Mouse (Mus musculus) intestine, embryonic 15.5 days (tissue): ENCODE data around the gene Evl. TPM values are rescaled to one million over a fixed set of nuclear protein-coding genes. Genes with fewer than 3 reads are reported as not detected.
A peak's percentile ranks its signal among the peaks of the same experiment; 100 is the strongest.

Source experiments
- ATAC-seq: fragments of 200-750 bp; cut with Nextera tagmentation; 2 replicates; pipeline ENCODE4 v1.8.0; 2017; ENCODE audit warnings: moderate TSS enrichment, moderate library complexity
- H3K27ac ChIP-seq: fragments of 300-500 bp; sonication (generic); 2 replicates; pipeline ENCODE4 v1.5.1; 2015; ENCODE audit warnings: mild to moderate bottlenecking, inconsistent platforms
- H3K27me3 ChIP-seq: fragments of 300-500 bp; sonication (generic); replicated peaks from 2 replicates; pipeline ENCODE4 v1.6.1; 2015; ENCODE audit warnings: inconsistent platforms
- H3K36me3 ChIP-seq: fragments of 300-500 bp; sonication (generic); 2 replicates; pipeline ENCODE4 v1.6.1; 2015; ENCODE audit warnings: inconsistent platforms
- H3K4me1 ChIP-seq: fragments of 300-500 bp; sonication (generic); replicated peaks from 2 replicates; pipeline ENCODE4 v1.6.1; 2015; ENCODE audit warnings: inconsistent platforms
- H3K4me2 ChIP-seq: fragments of 300-500 bp; sonication (generic); replicated peaks from 2 replicates; pipeline ENCODE4 v1.6.1; 2015; ENCODE audit warnings: mild to moderate bottlenecking, inconsistent platforms
- H3K4me3 ChIP-seq: fragments of 300-500 bp; sonication (generic); replicated peaks from 2 replicates; pipeline ENCODE4 v1.5.1; 2015; ENCODE audit warnings: inconsistent platforms
- H3K9ac ChIP-seq: fragments of 300-500 bp; sonication (generic); 2 replicates; pipeline ENCODE4 v1.6.1; 2015; ENCODE audit warnings: inconsistent platforms
- H3K9me3 ChIP-seq: fragments of 300-500 bp; sonication (generic); 2 replicates; pipeline ENCODE4 v1.6.1; 2016; ENCODE audit warnings: inconsistent platforms
- WGBS: fragments of 180-500 bp; shearing (Covaris S2); methylation state at CpG from one replicate; pipeline ENCODE4 v1.1.7; 2015; 5-methylcytosine and 5-hydroxymethylcytosine counted together
- polyA plus RNA-seq: library from polyadenylated mRNA; unstranded; fragments of >200 nt; fragmentation: Nextera tagmentation; extraction: Ambion mirVana; gene quantifications from 2 replicates; pipeline ENCODE4 v1.2.1, GENCODE M21; 2015

The Evl gene
- polyA plus RNA-seq, 1 experiment from 2014 or later, result 43.8 TPM

DNA sequence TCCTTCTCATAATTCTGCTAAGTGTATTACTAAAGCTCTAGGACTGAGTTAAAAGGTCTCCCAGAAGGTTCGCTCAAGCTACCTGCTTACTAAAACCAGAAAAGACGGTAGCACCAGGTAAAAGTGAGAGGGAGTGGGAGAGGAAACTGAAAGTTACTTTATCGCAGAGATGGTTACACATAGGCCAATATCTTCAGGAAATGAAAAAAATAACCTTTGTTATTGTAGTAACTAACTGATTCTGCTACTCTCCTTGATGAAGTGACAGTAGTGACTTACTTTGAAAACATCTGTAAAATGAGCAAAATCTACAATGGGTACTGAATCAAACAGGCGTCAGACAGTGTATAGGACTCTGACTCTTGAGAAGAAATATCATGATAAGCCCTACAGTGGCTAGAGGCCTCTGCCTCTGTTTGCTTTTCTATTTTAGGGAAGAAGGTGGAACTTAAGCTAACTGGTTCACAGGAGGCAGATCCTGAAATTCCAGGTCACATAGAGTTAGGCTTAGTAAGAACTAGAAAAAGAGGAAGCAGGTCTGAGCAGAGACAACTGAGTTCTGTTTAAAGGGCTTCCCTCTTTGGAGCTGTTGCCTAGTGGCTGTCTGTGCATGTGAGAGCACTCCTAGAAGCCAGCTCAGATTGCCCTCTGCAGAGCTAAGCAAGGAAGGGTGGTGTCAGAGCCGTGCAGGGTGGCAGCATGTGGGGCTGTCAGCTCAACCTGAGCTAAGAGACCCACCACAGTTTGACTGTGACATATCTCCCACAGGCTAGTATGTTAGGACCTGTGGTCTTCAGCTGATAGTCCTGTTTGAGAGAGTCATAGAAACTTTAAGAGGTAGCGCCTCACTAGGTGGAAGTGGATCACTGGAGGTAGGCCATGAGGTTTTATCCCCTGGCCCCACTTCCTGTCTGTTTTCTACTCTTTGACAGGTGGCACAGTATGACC is 76.5 kb downstream of the Evl start:
- H3K27ac ChIP-seq, result no peak overlapping the region
- no peaks in the 10 kb centered on the region for H3K9me3 ChIP-seq
- H3K27me3 ChIP-seq, result no peaks in the 10 kb centered on the region
- peak; percentile 70 for ATAC-seq
- WGBS, result 72% methylated on average over 6 of the region's 6 CpGs
- no peak overlapping the region for H3K4me3 ChIP-seq
- H3K4me2 ChIP-seq, result no peak overlapping the region
- H3K9ac ChIP-seq, result no peak overlapping the region
- H3K4me1 ChIP-seq, result peaks cover 4% of the 10 kb centered on the region
- no peaks in the 10 kb centered on the region for H3K36me3 ChIP-seq

- H3K9me3 ChIP-seq, result no peaks in the 10 kb centered on the region
These were observed 78.0 kb downstream of the Evl start for GRCm38 (mm10) chr12:108632501-108632900.

GRCm38 (mm10) chr12:108634031-108634430 is 79.5 kb downstream of the Evl start:
- Histone ChIP-seq H3K4me2 (no peak overlapping the region), H3K27me3 (no peaks in the 10 kb centered on the region), H3K4me1 (peaks cover 4% of the 10 kb centered on the region), H3K36me3 (no peaks in the 10 kb centered on the region), H3K9me3 (no peaks in the 10 kb centered on the region), H3K9ac (no peak overlapping the region), H3K27ac (no peak overlapping the region), H3K4me3 (no peak overlapping the region)
- WGBS, result 96% methylated on average over 1 of the region's 1 CpGs
- ATAC-seq, result no peak

More at GRCm38 (mm10) chr12:108632501-108632900, 78.0 kb downstream of the Evl start:
- no peak for ATAC-seq
- no peak overlapping the region for H3K4me2 ChIP-seq
- no peak overlapping the region for H3K4me3 ChIP-seq
- no peaks in the 10 kb centered on the region for H3K27me3 ChIP-seq
- H3K27ac ChIP-seq, result no peak overlapping the region
- no peak overlapping the region for H3K9ac ChIP-seq
- H3K4me1 ChIP-seq, result peaks cover 4% of the 10 kb centered on the region
- no peaks in the 10 kb centered on the region for H3K36me3 ChIP-seq

DNA sequence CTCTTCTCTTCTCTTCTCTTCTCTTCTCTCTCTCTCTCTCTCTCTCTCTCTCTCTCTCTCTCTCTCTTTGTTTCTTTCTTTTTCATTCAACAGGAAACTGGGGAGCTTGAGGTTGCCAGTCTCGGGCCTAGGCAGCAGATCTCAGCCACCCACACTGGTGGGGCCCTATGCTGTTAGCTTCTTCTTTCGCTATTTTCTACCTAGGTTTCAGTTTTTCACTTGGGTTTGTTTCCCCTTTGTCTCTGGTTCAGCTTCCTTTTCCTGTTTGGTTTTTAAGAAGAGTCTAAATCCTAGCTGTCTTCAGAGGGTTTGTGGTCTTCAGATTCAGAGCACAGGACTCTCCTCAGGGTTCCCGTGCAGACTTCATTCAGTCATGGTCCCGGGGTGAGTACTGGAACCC is 81.0 kb downstream of the Evl start:
- Histone ChIP-seq H3K27me3 (no peaks in the 10 kb centered on the region), H3K27ac (no peak overlapping the region), H3K4me1 (peaks cover 8% of the 10 kb centered on the region), H3K9ac (no peak overlapping the region), H3K9me3 (no peaks in the 10 kb centered on the region), H3K36me3 (no peaks in the 10 kb centered on the region), H3K4me2 (no peak overlapping the region), H3K4me3 (no peak overlapping the region)
- no peak for ATAC-seq
- WGBS, result 76% methylated on average over 4 of the region's 4 CpGs

- Histone ChIP-seq H3K4me1 (peaks cover 4% of the 10 kb centered on the region), H3K27ac (no peak overlapping the region), H3K9me3 (no peaks in the 10 kb centered on the region), H3K27me3 (no peaks in the 10 kb centered on the region), H3K9ac (no peak overlapping the region), H3K4me2 (no peak overlapping the region), H3K4me3 (no peak overlapping the region), H3K36me3 (no peaks in the 10 kb centered on the region)
- WGBS, result 73% methylated on average over 5 of the region's 5 CpGs
- no peak for ATAC-seq
These were observed 82.9 kb downstream of the Evl start for GRCm38 (mm10) chr12:108637440-108637839.

GRCm38 (mm10) chr12:108639126-108639525 is 84.6 kb downstream of the Evl start:
- ATAC-seq, result no peak
- H3K27ac ChIP-seq, result no peak overlapping the region
- no peaks in the 10 kb centered on the region for H3K9me3 ChIP-seq
- 85% methylated on average over 3 of the region's 3 CpGs for WGBS
- no peak overlapping the region for H3K4me3 ChIP-seq
- H3K27me3 ChIP-seq, result no peaks in the 10 kb centered on the region
- H3K4me2 ChIP-seq, result no peak overlapping the region
- H3K9ac ChIP-seq, result no peak overlapping the region
- H3K36me3 ChIP-seq, result no peaks in the 10 kb centered on the region
- peaks cover 4% of the 10 kb centered on the region for H3K4me1 ChIP-seq

DNA sequence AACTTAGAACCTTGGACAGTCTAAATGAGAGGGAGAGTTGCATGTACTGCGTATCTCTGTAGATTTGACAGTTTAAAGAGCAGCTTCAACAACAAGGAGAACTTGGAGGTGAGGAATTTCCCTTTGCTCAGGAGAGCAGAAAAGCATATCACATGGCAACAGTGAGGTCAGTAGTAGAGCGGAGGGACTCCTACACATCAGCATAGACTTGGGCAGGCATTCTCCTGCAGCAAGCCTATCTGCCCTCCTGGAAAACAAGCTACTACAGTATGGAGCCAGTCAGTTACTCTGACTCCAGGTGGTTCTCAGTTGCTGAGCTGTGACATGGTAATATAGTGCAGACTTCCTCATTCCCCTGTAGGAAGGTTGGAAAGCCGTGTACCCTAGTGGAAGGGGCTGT is 87.5 kb downstream of the Evl start:
- H3K9me3 ChIP-seq, result no peaks in the 10 kb centered on the region
- ATAC-seq, result 0 out of 2 replicates have a peak, but pooled peaks have one; percentile 31
- no peaks in the 10 kb centered on the region for H3K36me3 ChIP-seq
- peaks cover 4% of the 10 kb centered on the region for H3K4me1 ChIP-seq
- WGBS, result 55% methylated on average over 3 of the region's 3 CpGs
- no peak overlapping the region for H3K9ac ChIP-seq
- H3K27ac ChIP-seq, result no peak overlapping the region
- H3K4me2 ChIP-seq, result no peak overlapping the region
- H3K27me3 ChIP-seq, result no peaks in the 10 kb centered on the region
- no peak overlapping the region for H3K4me3 ChIP-seq

- no peak for ATAC-seq
- H3K9me3 ChIP-seq, result no peaks in the 10 kb centered on the region
- H3K36me3 ChIP-seq, result peaks cover 13% of the 10 kb centered on the region; the same call in 1 of the 2 replicates
- H3K4me3 ChIP-seq, result no peak overlapping the region
- no peaks in the 10 kb centered on the region for H3K27me3 ChIP-seq
- no peaks in the 10 kb centered on the region; the same call in 1 of the 2 replicates for H3K4me1 ChIP-seq
- 80% methylated on average over 1 of the region's 1 CpGs for WGBS
- H3K9ac ChIP-seq, result no peak overlapping the region
- no peak overlapping the region for H3K27ac ChIP-seq
- no peak overlapping the region for H3K4me2 ChIP-seq
These were observed 91.7 kb downstream of the Evl start for GRCm38 (mm10) chr12:108646234-108646633.

GRCm38 (mm10) chr12:108647784-108648183 is 93.3 kb downstream of the Evl start:
- no peak overlapping the region for H3K4me3 ChIP-seq
- no peaks in the 10 kb centered on the region for H3K27me3 ChIP-seq
- peaks cover 17% of the 10 kb centered on the region; the same call in 1 of the 2 replicates for H3K36me3 ChIP-seq
- H3K27ac ChIP-seq, result no peak overlapping the region
- no peak overlapping the region for H3K9ac ChIP-seq
- H3K4me1 ChIP-seq, result no peaks in the 10 kb centered on the region
- no peak for ATAC-seq
- no peaks in the 10 kb centered on the region for H3K9me3 ChIP-seq
- H3K4me2 ChIP-seq, result no peak overlapping the region

DNA sequence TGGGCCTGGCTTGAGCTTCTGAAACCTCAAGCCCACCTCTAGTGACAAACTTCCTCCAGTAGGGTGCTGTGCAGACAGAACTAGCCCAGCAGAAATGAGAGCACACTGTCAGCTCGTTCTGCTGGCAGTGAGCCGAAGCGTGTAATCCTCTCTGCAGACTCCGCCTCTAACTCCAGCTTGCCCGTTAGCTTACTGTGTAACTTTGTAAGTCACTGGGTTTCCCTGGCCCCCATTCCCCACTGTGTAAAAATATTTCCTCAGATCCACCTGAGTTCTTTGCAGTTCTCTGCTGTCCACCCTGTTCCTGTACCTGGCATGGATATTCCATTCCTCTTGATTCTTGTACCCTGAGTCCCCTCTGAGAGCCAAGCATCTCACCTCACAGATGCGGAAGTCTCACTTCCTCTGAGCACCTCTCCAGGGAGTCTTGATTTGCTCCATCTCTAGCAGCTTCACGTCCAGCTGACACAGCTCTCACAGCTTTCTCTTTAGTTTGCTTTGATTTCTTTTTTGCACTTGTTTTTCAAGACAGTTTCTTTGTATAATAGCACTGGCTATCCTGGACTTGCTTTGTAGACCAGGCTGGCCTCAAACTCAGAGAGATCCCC is 96.6 kb downstream of the Evl start:
- H3K36me3 ChIP-seq, result peaks cover 22% of the 10 kb centered on the region; the same call in 1 of the 2 replicates
- no peak overlapping the region for H3K4me2 ChIP-seq
- ATAC-seq, result no peak
- no peak overlapping the region for H3K9ac ChIP-seq
- 69% methylated on average over 7 of the region's 7 CpGs for WGBS
- H3K27me3 ChIP-seq, result no peaks in the 10 kb centered on the region
- H3K9me3 ChIP-seq, result no peaks in the 10 kb centered on the region
- H3K27ac ChIP-seq, result no peak overlapping the region
- H3K4me1 ChIP-seq, result no peaks in the 10 kb centered on the region
- H3K4me3 ChIP-seq, result no peak overlapping the region

- ATAC-seq, result peak; percentile 58
- H3K27me3 ChIP-seq, result no peaks in the 10 kb centered on the region
- no peak overlapping the region for H3K4me2 ChIP-seq
- H3K9ac ChIP-seq, result no peak overlapping the region
- no peak overlapping the region for H3K27ac ChIP-seq
- H3K36me3 ChIP-seq, result peaks cover 18% of the 10 kb centered on the region; the same call in 1 of the 2 replicates
- no peaks in the 10 kb centered on the region for H3K4me1 ChIP-seq
- no peak overlapping the region for H3K4me3 ChIP-seq
- 81% methylated on average over 11 of the region's 11 CpGs for WGBS
- no peaks in the 10 kb centered on the region for H3K9me3 ChIP-seq
These were observed 99.1 kb downstream of the Evl start for GRCm38 (mm10) chr12:108653358-108654335.

GRCm38 (mm10) chr12:108657350-108657749 is 102.8 kb downstream of the Evl start:
- Histone ChIP-seq H3K27ac (no peak overlapping the region), H3K4me3 (no peak overlapping the region), H3K36me3 (peaks cover 12% of the 10 kb centered on the region; the same call in 1 of the 2 replicates), H3K4me1 (no peaks in the 10 kb centered on the region), H3K9me3 (no peaks in the 10 kb centered on the region), H3K4me2 (no peak overlapping the region), H3K27me3 (no peaks in the 10 kb centered on the region), H3K9ac (no peak overlapping the region)
- peak; percentile 76 for ATAC-seq
- WGBS, result 75% methylated on average over 1 of the region's 1 CpGs
